Mouse (Mus musculus) layer of hippocampus, postnatal 36 days (tissue): Measurements from ENCODE around the gene Amdhd1. TPM values are rescaled to one million over a fixed set of nuclear protein-coding genes. Genes with fewer than 3 reads are reported as not detected.
A peak's percentile ranks its signal among the peaks of the same experiment; 100 is the strongest.
"Not testable (repeated sequence)": the region's sequence is repeated elsewhere in the genome, so short reads cannot be mapped to it uniquely, and the experiment has no call there.

Experiments used
- DNase-seq, 2 experiments: peaks; one replicate each; pipeline ENCODE4 v3.0.0; 2022
- total RNA-seq, 2 experiments: library from RNA; stranded (reverse); gene quantifications; 2 replicates each; pipeline ENCODE4 v1.2.3; 2021

Gene Amdhd1
- total RNA-seq: under 1 TPM; 0.27 to 0.40 TPM

DNA sequence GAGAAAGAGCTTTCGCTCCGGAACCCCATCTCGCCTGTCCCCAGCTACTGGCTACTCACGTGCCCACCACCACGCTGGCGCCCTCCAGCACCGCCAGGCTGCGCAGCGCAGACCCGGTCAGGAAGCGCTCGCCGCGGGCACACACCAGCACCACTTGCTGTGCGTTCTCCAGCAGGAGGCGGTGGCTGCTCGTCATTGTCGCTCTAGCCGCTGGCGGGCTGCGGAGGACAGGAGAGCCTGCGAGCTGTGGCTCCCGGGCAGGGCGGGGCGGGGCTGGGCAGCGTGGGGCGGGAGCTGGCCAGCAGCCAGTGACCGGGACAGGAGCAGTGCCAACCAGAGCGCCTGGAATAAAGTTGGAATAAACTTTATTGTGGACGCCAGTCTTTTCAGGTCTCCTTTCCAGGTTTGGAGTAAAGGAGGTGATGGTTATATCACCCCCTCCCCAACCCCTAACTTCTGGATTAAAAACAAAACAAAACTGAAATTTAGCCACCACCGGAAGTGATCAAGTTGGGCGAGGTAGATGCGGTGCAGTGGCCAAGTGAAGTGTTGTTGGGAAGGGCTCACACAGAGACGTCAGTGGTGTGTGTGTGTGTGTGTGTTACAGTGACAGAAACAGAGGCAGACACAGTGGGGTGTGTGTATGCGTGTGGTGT is at the start of gene Amdhd1:
Gene Amdhd1, minus strand, starts transcription at position 259 of the 656 bp plus-strand sequence.
- peak; percentile 44 to 52 for DNase-seq

DNA sequence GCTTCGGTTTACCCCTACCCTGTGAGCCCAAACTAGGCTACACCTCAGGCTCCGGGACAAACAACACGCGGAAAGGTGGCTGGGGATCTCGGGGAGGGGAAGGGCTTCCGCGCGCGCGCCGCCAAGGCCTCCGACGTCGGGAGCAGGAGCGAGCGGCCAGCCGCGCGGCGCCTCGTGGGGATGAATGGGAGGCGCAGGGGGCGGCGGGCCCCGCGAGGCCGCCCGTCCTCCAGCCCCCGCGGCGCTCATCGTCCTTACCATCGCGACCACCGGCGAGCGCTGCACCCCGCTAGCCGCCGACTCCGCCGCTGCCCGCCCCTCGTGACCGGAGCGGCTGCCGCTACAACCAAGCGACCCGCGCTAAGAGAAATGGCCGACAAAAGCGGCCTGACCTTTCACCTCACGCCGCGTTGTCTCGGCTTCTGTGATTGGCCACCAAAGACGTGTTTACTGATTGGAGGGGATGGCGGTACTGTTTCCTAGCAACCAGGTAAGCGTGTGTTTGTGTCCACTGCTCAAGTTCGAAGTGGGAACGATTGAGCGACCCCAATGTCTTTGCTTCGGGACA is 49.5 kb upstream of the Amdhd1 start, which contains the start of gene Snrpf:
Gene Snrpf, minus strand, starts transcription at position 426 of the 568 bp plus-strand sequence.
- DNase-seq: peak; percentile 91 to 93

DNA sequence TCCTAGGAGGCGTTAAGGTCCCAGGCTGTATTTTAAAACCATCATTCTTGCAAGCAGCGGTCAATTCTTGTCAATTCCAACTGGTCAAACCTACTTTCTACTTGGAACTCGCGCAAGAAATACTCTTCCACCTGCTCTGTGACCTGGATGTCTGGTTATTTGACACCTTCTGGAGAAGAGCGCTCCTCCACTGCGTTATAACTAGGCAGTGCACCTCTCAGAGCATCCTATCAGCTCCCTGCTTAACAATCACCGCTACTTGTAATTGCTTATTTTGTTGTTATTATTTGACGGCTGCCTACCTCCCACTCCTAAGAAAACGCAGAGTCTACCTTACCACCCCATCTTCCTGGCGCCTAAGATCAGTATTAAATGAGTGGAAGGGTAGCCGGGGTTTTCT is 49.0 kb upstream of the Amdhd1 start:
- no peak for DNase-seq

DNA sequence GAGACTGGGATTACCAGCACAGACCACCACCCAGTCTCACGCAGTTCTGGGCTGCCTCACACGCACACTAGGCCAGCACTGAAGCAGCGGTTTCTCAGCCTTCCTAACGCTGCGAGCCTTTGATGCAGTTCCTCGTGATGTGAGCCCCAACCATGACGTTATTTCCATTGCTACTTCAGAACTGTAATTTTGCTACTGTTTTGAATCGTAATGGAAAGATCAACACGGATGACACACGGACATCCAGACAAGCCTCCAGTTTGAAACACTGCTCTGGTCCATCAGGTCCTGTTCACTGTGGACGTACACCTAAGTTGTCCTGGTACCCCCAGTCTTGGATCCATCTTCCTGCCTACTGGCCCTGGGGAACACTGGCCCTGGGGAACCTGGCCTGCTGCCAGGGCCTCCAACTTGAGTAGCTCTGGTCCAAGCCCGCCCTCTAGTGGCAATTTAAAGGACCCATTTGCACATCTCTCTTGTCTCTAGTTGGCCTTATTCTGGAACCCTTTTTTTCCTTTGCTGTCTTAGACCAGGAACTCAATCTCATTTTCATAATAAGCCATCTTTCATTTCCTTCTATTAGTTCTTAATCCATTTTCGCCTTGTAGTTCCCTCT is 37.5 kb upstream of the Amdhd1 start:
- DNase-seq: peak; percentile 53 to 61

DNA sequence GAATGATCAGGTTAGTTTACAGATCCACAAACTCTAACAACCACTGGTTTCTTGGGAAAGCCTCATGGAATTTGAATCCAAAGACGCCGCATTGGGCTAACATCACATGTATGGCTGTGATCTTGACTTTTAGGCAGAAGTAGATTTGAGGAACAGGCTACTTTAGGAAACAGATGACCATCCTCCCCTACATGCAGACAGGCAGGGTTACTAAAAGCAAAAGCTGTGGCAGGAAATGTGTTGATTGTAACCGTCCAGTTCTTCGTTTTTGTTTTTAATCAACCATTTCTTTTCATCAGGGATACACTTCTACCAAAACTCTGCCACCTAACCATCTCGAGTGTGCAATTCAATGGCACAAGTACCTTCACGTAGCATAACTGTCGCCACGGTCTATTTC is 36.1 kb upstream of the Amdhd1 start:
- no peak for DNase-seq

DNA sequence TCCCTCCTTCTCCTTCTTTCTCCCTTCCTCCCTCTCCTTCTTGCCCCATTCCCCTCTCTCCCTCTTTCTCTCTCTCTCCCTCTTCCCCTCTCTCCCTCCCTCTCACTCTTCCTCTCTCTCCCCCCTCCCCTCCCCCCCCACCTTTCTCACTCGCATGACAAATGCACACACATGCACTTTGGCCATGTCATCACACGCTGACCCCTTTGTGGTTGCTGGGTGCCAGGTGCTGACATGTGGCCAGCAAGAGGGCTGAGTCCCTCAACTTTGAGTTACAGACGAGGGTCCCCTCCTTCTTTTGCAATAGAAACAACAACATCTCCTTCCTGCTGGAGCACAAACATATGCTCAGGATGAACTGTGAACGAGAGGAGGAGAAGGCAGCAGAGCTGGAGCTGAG is 35.1 kb upstream of the Amdhd1 start:
- no peak for DNase-seq

DNA sequence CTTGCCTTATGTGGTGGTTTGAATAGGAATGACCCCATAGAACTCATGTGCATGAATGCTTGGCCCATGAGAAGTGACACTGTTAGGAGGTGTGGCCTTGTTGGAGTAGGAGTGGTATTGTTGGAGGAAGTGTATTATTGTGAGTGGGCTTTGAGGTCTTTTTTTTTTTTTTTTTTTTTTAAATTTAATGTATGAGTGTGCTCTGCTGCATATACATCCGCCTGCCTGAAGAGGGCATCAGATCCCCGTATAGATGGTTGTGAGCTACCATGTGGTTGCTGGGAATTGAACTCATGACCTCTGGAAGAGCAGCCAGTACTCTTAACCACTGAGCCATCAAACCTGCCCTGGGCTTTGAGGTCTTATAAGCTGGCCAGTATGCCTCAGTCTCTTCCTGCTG is 32.4 kb upstream of the Amdhd1 start:
- no peak for DNase-seq

DNA sequence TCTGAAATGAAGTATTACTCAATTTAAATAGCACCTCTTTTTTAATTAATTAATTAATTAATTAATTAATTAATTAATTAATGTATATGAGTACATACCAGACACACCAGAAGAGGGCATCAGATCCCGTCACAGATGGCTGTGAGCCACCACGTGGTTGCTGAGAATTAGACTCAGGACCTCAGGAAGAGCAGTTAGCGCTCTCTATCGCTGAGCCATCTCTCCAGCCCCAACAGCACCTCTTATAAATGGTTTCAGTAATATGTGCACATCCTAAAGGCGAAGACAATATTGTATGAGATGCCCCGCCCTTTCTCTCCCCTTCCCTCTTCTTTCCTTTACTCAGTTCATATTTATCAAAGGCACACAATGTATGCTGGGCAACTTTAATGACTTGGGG is 28.8 kb upstream of the Amdhd1 start:
- DNase-seq: no peak

DNA sequence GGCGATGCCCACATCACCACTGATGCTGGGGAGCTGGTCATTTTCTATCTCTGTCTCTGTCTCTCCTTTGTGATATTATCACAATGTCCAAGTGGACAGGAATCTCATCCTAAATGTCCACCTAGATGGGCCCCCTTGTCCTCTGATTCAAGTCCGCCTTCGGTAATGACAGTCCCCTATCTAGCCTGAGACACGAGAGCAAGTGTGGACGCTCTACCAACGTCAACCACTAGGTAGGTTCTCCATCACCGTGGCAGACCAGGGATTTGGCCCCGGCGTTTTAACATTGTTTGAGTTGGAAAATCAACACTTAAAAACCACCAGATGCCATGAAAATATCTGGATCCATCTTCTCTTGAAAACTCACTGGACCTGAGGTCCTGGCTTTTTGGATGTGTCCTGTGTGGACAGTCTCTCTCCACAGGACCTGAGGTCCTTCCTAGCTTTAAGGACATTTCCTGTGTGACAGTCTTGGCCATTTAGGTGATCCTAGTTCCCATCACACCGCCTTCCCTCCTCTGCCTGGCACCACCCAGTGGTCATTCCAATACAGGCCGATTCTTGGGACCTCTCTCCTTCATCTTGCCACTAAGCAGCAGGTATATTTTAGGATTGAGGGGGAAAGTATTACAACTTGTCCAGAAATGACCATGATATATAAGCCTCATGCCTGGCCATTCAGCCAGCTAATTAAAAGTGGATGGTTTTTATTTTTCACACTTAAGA is 28.2 kb upstream of the Amdhd1 start:
- DNase-seq: no peak

DNA sequence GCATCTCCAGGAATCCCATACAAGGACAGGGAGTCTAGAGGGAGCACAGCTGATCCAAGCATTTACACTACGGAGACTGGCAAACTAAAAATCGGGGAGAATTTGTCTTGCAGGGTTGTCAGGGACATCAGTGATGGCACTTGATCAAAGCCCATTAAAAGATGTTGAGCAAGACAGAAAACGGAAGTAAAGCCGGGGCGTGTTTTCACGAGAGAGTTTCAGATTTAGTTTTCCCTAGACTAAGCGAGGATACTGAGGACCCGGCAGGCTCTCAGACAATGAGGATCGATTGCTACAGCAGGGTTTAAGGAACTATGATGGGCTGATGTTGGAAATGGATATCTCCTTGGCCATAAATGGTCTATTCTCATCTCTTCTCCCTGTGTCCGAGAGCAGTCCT is 27.2 kb upstream of the Amdhd1 start:
- DNase-seq: no peak

DNA sequence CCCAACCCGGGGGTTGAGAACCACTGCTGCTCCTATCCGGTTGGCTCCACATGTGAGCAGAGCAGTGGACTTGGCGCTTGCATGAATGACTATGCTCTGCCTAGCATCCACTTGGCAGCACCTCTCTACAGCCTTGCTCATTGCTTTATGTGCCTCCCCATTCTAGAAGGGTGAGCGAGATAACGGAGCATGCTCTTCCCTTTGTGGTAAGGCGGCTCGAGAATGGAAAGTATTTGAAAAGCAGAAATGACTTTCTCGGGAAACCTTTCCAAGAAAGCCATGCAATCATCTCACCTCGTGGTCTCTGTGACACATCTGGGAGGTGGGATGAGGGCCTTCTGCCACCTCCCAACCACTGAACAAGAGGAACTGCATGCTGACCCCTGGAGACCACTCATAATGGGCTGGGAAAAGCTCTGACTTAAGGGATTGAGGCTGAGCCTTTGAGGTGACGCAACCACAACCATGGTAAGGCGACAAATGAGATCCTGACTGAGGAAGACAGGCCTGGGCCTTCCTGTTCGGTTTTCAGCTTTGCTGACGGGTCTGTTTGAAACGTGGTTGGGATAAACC is 24.8 kb upstream of the Amdhd1 start:
- DNase-seq: no peak

DNA sequence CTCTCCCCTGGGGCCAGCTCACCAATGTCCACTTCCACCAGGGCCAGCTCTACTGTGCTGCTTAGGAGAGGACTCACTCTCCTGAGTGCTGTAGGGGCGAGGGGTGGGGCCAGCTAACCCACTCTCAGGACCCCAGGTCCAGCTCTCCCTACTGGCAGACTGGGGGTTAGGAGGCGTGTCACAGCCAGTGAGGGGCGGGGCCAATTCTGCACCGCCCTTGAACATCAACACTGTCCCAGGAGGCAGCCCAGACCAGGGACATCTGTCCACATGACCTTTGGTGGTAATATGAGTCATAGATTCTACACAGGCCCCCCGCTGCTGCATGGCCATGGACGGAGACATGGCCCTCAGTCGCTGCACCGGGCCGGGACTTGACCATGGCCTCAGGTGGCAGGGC is 20.0 kb upstream of the Amdhd1 start:
- DNase-seq: no peak

DNA sequence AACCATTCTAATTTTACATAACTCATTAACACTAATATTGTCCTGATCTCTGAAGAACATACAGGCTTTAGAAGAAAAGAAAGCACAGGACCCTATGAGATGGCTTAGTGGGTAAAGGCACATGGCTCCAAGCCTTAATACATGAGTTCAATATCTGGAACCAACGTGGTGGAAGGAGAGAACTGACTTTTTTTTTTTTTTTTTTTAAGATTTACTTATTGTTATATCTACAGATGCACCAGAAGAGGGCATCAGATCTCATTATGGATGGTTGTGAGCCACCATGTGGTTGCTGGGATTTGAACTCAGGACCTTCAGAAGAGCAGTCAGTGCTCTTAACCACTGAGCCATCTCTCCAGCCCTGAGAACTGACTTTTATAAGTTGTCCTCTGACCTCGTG is 18.1 kb upstream of the Amdhd1 start:
- not testable (repeated sequence) for DNase-seq

DNA sequence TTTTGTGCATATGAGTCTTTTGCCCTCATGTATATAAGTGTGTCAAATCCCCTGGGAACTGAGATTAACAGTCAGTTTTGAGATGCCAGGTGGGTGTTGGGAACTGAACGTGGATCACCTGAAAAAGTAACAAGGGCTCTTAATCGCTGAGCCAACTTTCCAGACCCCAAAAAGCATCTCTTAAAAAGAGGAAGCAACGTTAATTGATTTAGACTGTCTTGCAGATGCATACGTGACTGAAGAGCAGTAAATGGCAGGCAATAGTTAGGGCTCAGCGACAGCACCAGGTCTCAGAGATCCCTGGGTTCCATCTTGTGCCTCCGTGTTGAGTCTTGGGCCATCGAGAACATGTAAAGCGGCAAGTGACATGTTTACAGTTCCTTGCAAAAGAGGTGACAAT is 12.8 kb upstream of the Amdhd1 start:
- DNase-seq: no peak

DNA sequence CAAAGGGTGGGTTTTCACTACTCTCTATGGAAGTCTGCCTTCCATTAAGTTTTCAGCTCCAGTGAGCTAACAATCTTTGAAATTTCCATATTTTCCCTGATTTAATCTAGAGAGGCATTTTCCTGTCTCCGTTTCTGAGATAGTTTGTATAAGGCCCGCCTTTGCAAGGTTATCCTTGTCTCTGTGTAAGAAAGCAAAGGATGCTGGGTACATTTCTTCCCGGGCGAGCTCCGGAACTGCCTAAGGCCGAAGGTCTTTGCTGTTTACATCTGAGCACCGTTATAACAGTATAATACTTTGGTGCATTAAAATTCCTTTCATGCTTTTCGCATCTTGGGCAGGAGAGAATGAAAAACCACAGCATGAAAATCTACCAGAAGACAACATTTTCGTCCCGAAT is 10.0 kb upstream of the Amdhd1 start:
- DNase-seq: no peak

DNA sequence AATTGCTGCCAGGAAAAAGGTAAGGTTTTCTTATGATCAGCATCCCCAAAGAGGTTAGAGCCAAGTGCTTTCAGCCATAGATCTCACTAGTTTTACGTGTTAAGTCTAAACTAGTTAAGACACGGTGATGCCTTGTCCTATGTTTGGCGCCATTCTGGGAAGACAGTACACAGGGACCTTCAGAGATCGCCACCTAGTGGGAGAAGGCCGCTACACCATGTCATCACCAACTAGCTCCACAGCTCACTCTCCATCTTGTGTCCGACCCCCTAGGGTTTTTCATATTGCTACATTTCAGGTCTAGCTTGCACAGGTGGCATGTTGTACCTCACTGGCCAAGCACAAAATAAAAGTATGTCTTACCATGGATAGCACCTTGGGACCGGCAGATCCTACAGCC is 9.2 kb upstream of the Amdhd1 start:
- DNase-seq: peak; percentile 52 to 65

DNA sequence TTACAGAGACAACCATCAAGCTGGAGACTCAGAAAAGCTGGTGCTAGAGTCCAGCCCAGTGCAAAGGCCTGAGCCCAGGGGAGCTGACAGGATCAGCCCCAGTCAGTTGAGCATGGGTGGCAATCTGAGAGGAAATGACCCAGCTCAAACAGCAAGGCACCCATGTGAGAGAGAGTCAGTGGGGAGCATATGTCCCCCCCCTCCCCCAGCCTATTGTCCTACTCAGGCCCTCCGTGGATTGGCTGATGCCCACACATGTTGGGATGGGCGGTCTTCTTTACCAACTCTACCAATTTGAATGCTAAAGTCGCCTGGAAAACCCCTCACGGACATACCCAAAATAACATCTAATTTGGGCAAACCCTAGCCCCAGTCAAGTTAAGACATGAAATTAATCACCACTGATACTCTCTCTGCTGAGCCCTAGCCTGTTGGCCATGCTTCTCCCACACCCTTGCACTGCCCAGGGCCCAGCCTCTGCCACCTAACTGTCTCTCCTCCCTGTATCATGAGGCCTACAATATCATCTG is 8.0 kb upstream of the Amdhd1 start:
- no peak for DNase-seq

DNA sequence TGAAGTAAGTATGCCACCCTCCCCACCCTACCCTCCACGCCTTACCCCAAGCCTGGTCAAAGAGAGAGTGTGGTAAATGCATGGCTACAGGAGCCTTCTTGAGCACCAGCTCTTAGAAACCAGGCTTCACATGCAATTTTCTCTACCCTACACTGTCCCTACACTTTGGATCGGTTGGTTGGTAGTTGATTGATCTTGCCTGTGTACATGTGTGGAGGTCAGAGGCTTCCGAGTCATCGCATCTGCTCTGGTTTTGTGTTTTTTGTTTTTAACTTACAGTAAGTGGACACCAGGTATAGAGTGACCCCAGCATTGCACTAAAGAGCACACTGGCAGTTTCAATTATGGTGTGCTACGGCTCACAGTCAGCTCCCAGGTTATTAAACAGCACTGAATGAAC is 4.3 kb upstream of the Amdhd1 start:
- no peak for DNase-seq

DNA sequence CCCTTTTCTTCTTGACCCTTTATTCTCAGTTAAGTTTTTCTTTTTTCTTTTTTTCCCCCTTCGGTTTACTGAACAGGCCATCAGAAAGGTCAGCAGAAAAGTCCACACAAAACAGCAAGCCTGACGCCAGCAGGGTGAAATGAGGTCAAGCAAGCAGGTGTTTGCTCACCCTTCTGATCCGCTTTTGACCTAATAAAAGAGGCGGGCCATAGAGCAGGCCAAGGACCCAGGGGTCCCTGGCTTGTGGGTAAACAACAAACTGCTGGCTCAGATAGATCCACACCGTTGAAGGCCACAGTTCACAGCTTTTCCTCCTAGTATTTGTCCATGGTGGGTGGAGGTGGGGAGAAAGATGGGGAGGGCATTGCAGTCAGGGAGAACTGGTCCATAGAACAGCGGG is 3.3 kb upstream of the Amdhd1 start:
- no peak for DNase-seq

DNA sequence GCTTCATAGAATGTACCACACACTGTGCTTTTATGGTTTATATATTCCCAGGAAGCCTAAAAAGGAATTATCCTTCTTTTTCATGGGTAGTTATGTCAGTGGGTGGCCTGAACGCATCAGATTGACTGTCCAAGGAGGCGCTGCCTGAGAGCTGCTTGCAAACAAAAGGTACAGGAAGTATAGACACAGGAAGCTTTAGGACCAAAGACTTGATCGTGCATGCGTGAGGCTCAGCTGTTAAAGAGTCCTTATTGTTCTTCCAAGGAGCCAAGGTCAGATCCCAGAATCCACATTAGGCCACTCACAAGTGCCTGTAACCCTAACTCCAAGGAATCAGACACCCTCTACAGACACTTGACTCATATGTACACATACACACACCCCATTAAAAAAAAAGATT is 2.5 kb upstream of the Amdhd1 start:
- DNase-seq: no peak

DNA sequence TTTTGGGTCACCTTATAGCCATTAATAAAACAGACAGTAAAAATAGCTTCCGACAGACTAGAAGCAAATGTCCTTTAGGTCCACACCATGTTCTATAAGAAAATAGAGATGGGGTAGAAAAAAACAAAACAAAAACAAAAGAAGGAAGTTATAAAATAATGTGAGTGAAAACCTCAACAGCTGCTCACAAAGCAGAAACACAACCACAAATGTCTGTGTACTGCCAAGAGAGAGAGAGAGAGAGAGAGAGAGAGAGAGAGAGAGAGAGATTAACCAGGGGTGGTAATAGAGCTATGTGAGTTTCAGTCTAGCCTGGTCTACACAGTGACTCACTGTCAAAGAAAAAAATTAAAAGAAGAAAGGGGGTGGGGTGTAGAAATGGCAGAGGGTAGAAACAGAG is 1.8 kb upstream of the Amdhd1 start:
- DNase-seq: no peak

DNA sequence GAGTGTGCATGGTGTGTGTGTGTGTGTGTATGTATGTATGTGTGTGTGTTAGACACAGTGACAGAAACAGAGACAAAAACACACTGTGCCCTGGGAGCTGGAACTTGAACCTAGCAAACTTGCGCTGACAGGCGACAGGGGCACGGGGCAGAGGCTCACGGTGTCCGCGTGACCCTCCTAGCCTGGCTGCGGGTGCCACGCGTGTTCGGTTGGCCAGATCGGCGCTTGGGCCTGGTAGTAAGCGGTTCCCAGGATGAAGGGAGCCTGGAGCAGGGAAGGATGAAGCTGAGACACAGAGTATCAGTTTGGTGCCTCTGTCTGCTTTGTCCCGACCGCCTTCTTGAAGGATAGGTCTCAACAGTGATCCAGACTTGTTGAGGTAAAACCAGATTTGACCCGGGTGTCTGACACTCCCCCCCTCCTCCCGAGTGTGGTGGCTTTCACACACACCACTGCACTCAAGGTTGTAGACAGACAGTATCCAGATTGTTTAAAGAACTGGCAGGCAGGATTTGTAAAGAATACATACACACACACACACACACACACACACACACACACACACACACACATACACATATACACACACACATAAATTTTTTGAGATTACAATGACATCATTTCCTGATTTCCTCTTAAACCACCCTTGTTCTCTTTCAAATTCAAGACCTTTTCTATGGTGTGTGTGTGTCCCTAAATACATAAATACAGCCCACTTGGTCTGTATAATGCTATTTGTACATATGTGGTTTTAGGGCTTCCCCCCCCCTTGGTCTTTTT is 788 bp upstream of the Amdhd1 start, which contains the start of gene Ccdc38:
Gene Ccdc38, plus strand, starts transcription at position 202 of the 780 bp plus-strand sequence.
- no peak for DNase-seq
